Mouse (Mus musculus) R1 (cell line): ENCODE results near the gene Pirb.

ENCODE experiments used
- DNase-seq: peaks from one replicate; pipeline ENCODE4 v3.0.0-alpha.2; 2018; ENCODE audit warnings: low read depth, low spot score

Gene Pirb

DNA sequence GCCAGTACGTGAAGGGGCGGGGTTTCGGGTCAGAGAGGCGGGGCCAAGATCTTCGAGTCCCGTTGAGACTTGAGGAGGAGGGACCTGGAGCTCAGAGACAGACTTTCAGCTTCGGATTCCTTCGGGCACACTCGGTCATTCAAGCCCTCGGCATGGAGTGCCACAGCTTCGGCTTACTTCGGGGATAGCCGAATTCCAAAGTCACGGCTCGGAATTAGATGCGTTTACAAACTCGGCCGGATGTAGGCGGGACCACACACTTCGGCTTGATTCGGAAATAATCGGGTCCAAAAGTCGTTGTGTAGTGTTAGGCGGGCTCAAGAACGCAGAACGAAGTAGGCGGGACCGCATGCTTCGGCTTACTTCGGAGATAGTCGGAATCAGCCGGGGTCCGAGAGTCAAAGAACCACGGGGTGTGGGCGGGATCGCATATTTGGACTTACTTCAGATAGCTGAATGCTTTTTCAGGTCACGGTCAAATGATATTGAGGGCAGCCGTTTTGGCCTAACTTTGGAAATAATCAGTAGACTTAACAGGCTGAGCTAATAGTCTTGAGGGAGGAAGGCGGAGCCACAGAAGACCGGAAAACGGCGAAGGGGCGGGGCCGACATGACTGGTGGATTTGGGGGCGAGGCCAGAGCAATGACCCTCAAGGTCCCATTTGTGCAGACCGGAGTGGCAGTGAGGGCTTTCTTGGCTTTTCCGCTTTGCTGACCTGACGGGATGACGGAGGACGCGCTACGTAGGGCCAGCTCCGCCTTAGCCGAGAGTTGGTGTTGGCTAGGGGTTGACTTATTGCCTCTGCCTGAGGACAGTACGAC is 27.0 kb downstream of the Pirb start, which contains the start of gene Mboat7:
Mboat7 (minus strand) TSS at position 537 of the 822 bp plus-strand sequence.
- peak; percentile 98 for DNase-seq

DNA sequence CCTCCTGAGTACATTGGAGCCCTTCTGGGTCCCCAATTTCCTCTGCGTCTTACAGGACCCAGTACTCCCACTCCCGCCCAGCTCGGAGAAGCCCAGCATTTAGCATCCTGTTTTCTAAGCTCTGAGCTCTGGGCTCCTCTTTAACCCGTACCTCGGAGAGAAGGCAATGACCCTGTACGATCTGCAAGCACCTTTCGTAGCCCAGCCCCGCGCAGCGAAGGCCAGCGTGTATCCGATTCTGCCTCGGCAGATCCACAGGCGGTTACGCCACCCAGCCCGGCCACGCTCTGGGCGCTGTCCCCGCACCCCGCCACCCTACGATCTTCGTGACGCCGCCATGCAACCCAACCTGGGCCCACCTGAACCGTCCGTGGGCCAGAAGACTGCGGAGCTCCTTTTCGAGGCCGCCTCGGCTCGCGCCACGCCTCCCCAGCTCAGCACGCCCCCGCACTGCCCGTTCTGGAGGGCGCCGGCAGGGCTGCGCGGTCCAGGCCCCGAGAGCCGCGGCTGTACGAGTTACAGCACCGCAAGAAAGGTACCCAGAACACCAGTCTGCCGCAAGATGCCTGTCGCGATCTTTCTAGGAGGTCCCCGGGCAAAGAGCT is 27.7 kb downstream of the Pirb start, which contains the start of gene Tsen34:
Tsen34 (plus strand) TSS at position 482 of the 605 bp plus-strand sequence.
- DNase-seq: no peak

DNA sequence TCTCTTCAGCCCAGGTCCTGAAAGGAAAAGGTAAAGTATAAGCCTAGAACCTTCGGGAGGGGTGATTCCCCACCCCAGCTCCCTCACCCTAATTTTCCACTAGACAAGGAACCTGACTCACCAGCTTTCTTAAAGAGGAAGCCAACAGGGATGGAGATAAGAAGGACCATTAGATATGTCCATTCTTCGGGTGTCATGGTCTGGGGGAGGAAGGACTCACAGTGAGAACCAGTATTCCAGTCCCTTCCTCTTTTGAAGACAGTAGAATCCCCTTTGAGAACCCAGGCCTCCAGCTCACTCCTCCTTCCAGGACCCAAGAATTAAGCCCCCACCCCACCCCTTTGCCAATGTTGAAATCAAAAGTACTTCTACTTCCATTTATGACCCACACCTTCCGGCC is 28.3 kb downstream of the Pirb start:
- DNase-seq: no peak

DNA sequence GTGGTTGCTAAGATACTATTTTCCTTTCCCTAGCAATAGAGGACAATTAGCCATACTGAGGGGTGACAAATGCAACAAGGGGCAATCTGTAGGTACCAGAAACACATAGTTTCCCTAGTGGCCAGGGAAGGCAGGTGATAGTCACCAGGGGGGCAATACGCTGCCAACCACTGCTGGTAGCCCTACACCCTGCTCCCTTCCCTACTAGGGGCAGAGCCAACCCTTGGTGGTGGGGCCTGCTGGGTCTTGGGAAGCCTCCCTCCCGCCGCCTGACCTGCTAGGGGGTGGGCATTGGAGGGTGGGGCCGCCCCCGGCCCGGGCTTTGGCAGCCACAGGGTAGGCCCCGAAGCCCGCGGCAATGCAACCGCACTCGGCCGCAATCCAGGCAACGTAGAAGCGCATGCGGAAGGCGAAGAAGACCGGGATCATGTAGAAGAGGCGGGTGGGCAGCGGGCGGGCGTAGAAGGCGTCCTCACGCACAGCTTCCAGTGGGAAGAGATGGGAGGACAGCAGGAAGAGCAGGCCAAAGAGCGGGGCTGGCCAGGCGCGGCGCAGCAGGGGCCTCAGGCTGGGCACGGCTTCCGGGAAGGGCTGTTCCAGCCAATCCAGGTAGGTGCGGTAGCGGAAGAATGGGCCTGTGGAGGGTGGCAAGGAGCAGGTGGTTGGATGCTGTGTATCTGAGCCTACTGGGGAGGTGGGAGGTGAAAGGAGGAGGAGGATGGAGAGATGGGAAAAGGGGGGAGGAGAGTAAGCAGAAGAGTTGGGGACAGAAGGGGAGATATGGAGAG is 34.6 kb downstream of the Pirb start:
- DNase-seq: no peak

DNA sequence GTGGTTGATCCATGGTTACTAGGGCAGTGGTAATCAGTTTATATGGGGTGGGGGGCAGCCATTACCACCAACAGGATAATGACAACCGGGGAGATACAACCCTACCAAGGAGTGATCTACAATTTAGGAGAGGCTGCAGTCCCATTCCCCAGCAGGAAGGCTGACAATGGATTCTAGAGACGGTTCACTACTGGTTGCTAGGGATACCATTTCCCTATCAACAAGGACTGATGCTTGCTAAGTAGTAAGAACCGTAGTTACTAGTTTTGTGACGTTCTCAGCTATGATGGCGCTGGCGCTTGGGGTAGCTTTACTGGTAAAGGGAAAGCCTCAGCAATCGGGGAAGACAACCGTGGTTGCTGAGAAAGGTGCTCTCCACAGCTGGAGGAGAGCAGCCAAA is 35.5 kb downstream of the Pirb start:
- DNase-seq: no peak

DNA sequence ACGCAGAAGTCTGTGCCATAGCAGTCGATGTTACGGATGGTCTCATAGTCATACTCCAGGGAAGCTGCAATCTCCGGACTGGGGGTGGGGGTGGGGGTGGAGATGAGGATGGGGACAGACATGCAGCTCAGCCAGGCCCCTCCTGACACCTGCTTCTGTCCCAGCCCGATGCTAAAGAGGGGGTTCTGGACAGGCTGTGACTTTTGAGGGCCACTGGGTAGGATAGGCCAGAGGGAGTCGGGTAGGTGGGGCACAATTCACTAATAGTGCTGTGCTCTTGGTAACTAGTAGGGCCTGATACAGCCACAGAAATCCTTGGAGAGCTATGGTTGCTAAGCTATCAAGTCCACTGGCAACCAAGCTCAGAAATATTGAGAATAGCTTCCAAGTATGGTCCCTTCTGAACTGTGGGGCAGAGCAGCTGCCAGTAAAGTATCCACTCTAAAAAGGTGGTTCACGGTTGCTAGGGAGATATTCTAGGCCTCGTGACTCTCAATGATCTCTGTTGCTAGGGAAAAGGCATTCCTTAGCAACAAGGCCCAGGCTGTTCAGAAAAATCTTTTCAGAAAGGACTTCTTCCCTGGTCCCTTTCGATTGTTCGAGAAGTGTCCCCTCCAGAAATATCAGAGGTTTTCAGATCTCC is 36.2 kb downstream of the Pirb start:
- no peak for DNase-seq

DNA sequence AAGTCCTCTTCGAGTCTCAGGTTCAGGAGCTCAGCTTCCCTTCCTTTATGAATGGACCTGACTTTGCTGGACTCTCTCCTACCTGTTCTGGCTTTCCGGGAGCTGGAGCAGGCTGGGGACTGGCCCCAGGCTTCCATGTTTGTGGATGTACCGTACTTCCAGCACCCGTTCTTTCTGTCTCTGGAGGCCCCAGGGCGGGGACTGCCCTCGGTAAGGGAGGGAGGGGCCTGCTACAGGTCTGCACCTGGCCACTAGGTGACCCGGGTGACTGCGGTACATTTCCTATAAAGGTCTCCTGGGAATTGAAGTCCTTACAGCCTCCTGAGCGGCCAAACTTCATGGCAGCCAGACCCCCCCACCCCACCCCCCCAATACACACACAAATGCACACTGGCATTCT is 42.8 kb downstream of the Pirb start, which contains the start of gene Tmc4:
Tmc4 (minus strand) TSS at position 212 of the 400 bp plus-strand sequence.
- peak; percentile 30 for DNase-seq

DNA sequence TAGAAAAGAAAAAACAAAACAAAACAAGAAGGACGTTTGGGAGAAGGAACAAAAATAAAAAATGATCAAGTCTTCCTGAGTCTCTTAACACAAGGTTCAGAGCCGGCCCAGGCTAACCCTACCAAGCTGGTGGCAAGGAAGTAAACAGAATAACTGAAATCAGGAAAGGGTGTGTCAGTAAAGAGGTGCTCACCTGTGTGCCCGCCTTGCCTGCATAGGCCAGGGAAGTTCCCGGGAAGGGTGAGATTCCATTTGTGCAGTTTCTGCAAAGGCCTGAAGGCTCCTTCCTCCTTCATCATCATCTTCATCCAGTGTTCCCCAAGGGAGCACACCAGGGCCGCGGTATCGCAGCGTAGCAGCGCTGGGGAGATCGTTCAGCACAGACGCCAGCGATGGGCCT is 43.8 kb downstream of the Pirb start:
- DNase-seq: no peak

DNA sequence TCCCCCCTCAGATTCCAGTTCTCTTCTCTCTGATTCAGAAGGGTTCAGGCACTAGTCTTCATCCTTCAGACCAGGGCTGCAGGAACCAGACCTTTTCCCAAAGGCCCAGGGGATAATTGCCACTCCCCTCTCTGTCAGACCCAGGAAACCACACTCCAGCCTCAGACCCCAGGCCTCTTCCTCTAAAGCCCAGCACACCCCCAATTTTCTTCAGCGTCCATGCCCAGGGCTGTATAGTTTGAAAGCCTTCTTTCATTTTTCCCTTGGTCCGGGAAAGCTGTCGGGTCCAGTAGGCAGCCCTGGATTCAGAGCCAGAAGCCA is 45.0 kb downstream of the Pirb start:
- no peak for DNase-seq

DNA sequence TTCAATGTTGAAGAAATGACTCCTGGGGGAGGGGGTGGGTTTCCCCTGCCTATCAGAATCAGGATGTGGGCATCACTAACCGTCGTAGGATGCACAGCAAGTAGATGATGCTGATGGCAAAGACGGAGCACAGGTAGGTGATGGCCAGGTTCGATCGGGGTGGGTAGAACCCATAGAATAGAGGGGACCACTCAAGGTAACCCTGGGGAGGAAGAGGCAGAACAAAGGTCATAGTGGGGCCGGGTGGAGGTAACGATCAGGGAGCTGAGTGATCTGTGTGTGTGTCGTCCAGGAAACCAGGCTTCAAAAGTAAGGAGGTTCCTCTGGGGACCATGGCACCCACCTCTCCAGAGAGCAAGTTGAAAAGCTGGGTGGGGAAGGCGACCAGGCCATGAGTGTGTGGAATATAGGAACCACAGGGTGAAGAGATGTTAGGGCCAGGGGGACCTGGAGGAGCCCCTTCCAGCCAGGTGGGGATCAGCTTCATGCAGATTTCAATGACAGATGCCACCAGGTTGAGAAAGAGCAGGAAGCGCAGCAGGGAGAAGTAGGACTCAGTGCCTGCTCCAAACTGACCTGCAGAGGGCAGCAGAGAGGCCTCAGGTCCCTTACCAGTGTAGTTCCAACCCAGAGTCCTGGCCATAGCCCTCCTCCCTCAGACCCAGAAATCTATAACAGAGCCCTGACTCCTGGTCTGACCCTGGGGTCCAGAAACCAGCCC is 45.5 kb downstream of the Pirb start:
- peak; percentile 88 for DNase-seq

DNA sequence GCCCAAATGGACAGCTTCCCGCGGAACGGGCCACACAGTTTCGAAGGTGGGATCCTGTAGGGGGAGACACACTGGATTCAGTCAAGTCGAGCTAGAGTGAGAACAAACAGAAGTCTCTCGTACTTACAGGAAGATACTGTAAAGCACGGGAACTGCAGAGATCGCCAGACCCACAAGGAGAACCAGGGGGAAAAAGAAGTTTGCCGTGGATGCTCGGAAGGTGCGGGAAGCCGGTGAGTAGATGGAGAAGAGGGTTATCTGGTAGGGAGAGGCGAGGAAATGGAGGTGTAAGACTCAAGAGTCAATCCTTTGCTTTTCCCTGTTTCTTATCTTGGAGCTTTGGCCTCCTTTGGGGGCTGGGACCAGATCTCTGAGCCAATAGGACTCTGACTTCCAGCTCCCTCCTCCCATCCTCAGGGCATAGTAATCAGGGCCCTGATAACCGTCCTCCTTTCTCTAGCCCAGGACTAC is 53.2 kb downstream of the Pirb start:
- peak; percentile 87 for DNase-seq

DNA sequence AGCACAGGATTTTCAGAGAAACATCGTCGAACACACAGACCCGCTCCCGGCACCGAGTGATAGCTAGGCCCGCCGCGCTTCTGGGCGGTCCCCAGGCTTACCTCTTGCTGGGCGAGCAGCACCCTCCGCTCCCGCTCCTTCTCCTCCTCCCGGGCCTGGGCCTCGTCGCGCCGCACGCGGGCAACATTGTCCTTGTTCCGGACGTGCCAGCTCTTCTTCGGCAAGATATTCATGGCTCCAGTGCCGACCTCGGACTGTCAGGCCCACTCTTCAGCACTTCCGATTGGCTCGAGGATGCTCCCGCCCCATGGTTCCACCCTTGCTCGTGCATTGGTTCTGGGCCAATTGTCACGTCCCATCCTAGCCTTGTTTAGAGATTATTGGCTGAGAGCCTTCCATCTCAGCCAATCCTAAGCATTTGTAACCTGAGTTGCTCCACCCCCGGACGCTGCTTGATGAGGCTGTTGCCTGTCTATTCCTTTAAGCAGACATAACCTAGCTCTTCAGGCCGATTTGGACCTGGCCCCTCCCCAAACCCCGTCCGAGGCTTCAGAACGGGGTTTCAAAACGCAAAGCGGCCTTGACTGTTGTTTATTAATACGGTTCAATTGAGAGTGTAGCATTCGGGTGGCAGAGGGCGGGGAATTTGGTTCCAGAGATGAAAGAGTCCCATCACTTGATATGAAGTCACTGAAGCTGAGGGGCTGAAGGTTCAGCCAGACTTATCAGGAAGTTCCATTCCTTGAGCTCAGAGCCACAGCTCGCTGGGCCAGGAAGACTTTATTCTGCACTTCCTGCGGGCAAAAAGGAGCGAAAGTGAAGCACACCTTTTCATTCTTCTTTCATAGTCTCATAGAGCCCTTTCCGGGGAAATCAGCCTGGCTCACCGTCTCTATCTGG is 54.7 kb downstream of the Pirb start, which contains the start of gene Leng1:
Leng1 (minus strand) TSS at position 626 of the 900 bp plus-strand sequence.
- peak; percentile 99 for DNase-seq

DNA sequence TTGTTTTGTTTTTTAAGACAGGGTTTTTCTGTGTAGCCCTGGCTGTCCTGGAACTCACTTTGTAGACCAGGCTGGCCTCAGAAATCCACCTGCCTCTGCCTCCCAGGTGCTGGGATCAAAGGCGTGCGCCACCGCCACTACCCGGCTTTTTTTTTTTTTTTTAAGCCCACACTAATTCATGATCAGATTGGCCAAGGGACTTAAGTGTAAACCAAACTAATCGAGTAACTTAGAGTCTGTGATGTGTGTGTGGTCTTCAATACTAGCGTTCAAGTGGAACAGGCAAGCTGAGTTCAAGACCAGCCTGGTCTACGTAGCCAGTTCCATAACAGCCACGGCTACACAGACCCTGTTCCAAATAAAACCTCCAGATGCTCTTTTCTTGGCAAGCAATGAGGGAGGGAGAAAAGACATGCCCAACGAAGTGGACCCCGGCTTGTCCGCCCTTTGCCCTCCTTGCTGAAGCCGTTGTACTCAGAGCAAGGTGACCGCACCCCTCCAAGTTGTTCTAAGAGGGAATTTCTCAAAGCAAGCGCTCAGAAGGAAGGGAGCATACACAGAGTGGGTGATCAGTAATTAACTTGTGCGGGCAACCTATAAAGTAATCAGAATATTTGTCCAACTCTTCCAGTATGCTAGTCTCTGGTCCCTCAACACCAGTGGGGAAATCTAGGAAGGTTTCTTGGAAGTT is 55.5 kb downstream of the Pirb start:
- no peak for DNase-seq
